Mouse (Mus musculus) CD4-positive, CD25-positive, alpha-beta regulatory T cell, adult 9 weeks (primary cell): ENCODE data around the gene Usp36. TPM values are rescaled to one million over a fixed set of nuclear protein-coding genes. Genes with fewer than 3 reads are reported as not detected.

ENCODE experiments used
- polyA plus RNA-seq: library from polyadenylated mRNA; unstranded; fragments of 100-300 nt; shearing (Covaris generic); gene quantifications from one replicate; pipeline ENCODE4 v1.2.1, GENCODE M21; 2017

Gene Usp36
- polyA plus RNA-seq, result 32.5 TPM

DNA sequence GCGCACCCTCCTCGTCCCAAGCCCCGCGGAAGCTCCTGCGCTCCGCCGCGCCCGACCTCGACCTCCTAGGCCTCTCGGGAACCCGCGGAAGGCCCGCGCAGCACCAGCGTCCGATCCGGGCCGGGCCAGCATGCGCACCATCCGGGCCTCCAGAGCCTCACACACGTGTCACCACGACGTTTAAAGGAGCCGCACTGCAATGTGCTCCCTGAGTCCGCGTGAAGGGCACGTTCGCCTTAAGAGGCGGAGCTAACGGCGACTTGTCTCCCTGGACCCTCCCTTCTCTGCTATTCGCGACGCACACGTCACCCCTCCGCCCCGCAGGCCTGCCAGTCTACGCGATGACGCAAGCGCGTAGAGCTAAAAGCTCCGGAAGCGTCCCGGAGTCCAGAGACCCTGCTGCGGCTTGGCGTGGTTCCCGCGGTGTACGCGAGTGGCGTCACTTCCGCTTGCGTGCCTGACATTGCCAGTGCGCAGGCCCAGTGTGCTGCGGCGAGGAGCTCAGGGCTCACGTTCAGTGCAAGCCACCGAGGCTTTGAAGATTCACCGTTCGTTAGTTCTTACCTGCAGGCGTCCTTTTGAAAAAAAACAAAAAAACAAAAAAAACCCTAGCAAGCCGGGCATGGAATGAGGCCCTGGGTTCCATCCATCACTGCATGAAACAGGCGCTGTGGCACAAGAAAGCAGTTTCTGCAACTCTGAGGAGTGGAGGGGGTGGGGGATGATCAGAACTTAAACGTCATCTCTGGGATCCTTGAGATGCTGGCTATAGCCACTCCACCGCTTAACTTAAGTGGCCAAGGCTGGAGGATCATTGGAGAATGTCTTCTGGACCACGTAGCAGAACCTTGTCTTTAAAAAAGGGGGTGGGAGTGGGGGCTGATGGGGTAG lies at the start of gene Usp36:
TSS of gene Usp36 (minus strand) at position 246 of the 891 bp plus-strand sequence.

DNA sequence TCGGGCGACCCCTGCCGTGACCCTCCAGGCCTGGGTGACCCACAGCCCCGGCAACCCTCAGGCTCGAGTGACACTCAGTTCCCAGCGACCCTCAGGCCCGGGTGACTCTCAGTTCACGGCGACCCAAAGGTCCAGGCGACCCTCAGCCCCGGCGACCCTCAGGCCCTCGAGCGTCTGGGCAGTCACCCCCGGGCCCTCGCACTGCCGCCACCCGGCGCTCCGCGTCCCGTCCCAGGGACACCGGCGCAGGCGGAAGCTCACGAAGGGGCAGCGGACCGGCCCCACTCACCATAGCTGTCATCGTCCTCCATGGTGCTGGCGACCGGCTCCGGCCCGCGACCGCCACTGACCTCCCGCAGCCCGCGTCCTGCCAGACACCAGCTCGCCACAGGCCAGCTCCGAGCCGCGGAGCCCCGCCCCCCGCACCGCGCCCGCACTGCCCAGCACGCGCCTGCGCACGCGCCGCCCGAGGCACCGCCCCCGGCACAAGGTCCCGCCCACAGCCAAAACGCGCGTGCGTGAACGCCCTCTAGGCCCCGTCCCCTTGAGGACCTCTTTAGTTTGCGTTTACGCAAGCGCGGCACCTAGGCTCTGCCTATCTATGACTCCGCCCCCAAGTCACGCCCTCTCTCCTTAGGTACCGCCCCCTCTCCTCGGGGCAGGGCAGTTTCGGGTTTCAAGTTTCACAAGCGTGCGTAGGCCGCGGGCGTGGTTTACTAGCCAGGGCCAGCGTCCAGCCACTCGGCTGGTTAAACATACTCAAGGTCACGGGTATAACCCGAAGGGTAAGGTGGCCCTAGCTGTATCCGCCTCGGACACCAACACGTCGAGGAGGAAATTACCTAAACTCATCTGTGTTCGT lies 41.7 kb downstream of the Usp36 start, which contains the start of gene Cyth1:
TSS of gene Cyth1 (minus strand) at position 443 of the 862 bp plus-strand sequence.

Other genes starting within 250 kb of the Usp36 start
- gene Dnah17, start 159.6 kb downstream of the Usp36 start, polyA plus RNA-seq, result 0.81 TPM
- gene Cyth1, start 41.7 kb downstream of the Usp36 start, polyA plus RNA-seq, result 300 TPM
- gene Cep295nl, start 52.3 kb upstream of the Usp36 start, polyA plus RNA-seq, result not detected
- 5.9 TPM for gene Timp2, start 65.5 kb upstream of the Usp36 start, polyA plus RNA-seq
- gene Lgals3bp, start 111.8 kb upstream of the Usp36 start, polyA plus RNA-seq, result 169 TPM
- gene Cant1, start 128.8 kb upstream of the Usp36 start, polyA plus RNA-seq, result 47.8 TPM
- gene C1qtnf1, start 138.0 kb upstream of the Usp36 start, polyA plus RNA-seq, result not detected
- 16.0 TPM for gene Engase, start 186.6 kb upstream of the Usp36 start, polyA plus RNA-seq